Mouse (Mus musculus) small intestine, adult 2 months (tissue): ENCODE data around the gene 4930474N05Rik.

ENCODE experiments used
- CTCF ChIP-seq: fragments of 200-500 bp; IDR thresholded peaks from 2 replicates; pipeline ENCODE4 v1.5.1; 2012; ENCODE audit warnings: low read depth, mild to moderate bottlenecking, control low read depth, inconsistent platforms, low read length, moderate library complexity, mixed read lengths; ENCODE audit not compliant: insufficient replicate concordance, insufficient read length; ENCODE audit errors: extremely low read depth
- POLR2A ChIP-seq: fragments of 200-500 bp; IDR thresholded peaks from 2 replicates; pipeline ENCODE4 v1.6.1; 2012; ENCODE audit warnings: low read depth, mild to moderate bottlenecking, control low read depth, inconsistent platforms, low read length, moderate library complexity

DNA sequence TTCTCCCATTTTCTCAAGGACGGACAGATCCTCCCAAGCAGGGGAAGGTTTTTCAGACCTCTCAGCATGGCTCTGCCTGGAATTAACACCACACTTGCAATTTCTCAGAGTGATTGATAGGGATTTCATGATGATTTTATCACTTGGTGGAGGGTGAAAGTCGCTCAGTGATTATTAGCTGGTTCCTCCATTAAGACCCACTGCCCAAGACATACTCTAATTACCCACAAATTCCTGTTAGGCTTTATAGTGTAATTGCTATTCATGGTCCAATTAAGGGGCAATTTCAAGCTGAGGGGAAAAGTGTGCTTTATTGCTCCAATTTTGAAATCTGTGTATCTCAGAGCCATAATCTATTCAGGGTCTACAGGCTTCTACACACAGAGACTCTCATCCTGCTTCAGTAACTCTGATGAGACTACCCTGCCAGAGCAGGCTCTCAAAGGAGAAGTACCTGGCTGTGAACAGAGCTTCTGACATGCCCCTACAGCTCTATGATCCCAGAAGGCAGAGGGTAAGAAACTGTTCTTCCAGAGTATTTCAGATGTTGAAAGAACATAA lies 29.1 kb downstream of the 4930474N05Rik start:
- TF ChIP-seq CTCF (no peak), POLR2A (no peak)
